Mouse (Mus musculus): Measurements from ENCODE around the gene Hoxd11.

The Hoxd11 gene

DNA sequence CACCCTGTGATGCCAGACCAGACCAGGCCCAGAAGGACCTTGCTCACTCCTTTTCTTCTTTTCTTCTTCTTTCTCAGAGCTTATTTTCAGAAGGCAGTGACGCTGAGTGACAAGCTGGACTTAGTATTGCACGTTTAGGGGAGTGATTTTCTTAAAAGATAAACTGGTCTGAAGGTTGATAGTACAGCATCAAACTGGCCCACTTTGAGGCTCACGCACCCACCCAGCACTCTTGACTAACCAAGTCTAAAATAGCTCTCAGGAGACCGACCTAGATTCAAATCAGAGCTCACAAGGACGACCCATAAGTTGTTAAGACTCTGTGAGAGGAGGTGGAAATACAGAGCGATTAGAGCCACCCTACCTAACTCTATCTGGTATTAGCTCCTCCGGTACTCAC is 12.9 kb upstream of the Hoxd11 start:
- no peak for ATAC-seq (ENCODE audit: low TSS enrichment)

- ATAC-seq (ENCODE audit: low TSS enrichment): no peak
Measured at GRCm38 (mm10) chr2:74667191-74667841, 12.0 kb upstream of the Hoxd11 start.

DNA sequence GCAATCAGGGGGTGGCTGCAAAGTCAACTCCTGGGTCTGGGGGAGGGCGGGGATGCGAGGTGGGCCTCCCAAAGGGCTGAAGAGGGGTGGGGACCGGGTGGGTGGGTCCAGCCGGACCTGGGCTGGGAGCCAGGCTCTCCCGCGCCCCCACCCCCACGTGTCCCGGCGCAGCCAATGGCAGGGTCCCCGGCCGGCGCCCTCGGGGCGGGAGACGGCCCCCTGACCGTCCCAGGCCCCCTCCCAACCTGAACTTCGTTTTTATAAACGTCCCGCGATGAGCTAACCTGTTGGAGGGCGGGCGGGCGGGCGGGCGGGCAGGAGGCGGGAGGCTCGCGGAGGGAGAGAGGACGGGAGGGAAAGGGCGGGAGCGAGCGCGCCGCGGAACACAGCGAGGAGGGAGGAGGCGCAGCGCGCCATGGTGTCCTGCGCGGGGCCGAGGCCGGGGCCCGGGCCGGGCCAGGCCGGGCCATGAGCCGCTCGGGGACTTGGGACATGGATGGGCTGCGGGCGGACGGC is 11.5 kb upstream of the Hoxd11 start, which contains the start of gene Hoxd13:
Hoxd13 (plus strand) TSS at position 469 of the 516 bp plus-strand sequence.
- no peak for ATAC-seq (ENCODE audit: low TSS enrichment)

GRCm38 (mm10) chr2:74668370-74669229 is 10.8 kb upstream of the Hoxd11 start:
- ATAC-seq (ENCODE audit: low TSS enrichment): no peak

GRCm38 (mm10) chr2:74669230-74669578 is 10.2 kb upstream of the Hoxd11 start:
- ATAC-seq (ENCODE audit: low TSS enrichment): no peak

- no peak for ATAC-seq (ENCODE audit: low TSS enrichment)
Measured at GRCm38 (mm10) chr2:74669650-74670235, 9.6 kb upstream of the Hoxd11 start.

DNA sequence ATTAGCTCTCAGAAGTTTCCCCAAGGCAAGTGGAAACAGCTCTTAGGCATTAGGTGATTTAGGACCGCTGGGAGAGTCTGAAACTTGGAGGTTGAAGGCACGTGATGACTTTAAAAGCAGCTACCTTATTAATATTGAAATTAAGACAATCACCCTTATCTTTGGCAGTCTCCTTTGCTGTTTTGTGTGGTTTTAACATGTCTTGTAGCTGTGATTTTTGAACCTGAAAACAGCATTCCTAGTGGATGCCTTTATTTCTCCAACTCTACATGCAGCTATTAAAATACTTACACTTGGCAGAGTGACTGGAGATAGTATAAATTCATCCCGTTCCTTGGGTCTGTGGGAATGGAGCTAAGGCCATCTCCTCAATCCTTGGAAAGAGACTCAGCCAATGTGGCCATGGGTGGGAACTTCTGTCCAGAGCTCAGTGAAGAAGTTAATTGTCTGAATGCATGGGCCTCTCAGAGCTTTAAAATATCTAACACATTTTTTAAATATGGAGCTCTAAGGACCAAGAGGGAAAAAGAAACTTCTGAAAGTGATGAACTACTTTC is 8.6 kb upstream of the Hoxd11 start:
- ATAC-seq (ENCODE audit: low TSS enrichment): no peak

DNA sequence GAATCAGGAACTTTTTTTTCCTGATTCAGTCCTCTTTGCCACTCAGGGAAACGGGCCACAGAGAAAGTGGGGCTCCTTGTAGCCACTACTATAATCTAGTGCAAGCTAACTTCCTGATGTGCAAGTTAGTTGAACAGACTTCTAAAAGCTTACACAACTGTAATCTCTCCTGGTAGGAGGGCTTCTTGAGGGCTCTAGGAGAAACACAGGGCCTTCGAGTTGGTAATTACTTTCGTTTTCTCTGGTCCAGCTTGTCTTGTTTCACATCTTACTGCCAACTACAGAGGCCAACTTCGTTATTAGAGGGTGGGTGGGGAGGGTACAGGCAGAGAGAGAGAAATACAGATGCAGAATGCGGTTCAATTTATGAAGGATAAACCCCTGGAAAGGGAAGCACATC is 7.5 kb upstream of the Hoxd11 start:
- no peak for ATAC-seq (ENCODE audit: low TSS enrichment)

- no peak for ATAC-seq (ENCODE audit: low TSS enrichment)
Measured at GRCm38 (mm10) chr2:74672481-74673362, 6.6 kb upstream of the Hoxd11 start.

DNA sequence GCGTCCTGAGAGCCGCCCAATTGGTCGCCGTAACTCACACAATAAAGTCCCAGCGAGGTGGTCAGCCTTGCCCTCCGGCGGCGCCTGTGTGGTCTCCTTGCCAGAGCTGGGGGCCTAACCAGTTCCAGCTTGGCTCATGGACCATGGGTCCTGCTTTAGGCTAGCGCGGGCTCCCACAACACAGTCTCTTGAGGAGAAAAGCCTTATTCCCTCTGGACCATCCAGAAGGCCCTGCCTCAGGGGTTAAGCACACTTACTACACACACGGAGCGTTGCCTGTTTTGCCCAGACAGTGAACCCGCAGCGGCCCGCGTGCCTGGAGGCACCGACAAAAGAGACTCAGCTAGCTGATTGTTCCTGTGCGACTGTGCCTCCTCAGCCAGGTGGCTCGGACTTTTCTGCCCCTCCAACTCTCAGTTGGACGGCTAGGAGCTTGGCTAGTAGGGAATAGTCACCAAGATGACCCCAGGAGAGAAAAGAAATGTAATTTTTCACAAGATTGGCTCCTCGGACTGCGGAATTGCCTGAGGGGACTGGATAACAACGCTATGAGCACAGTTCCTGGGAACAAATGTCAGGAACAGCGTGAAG is 5.4 kb upstream of the Hoxd11 start:
- ATAC-seq (ENCODE audit: low TSS enrichment): no peak

DNA sequence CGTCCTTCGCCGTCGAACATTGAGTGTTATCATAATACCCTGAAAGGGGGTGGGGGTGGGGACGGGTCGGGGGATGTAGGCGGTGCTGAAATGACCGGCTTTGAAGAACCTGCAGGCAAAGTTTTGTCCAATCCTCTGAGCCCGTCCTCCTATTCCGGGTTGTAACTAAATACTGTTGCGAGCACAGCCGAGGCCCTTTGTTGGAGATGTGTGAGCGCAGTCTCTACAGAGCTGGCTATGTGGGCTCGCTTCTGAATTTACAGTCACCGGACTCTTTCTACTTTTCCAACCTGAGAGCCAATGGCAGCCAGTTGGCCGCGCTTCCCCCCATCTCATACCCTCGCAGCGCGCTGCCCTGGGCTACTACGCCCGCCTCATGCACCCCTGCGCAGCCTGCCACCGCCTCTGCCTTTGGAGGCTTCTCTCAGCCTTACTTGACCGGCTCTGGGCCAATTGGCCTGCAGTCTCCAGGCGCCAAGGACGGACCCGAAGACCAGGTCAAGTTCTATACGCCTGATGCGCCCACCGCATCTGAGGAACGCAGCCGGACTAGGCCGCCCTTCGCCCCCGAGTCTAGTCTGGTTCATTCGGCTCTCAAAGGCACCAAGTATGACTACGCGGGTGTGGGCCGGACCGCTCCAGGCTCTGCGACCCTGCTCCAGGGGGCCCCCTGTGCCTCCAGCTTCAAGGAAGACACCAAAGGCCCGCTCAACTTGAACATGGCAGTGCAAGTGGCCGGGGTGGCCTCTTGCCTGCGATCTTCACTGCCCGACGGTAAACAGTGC is 4.3 kb upstream of the Hoxd11 start, which contains the start of gene Hoxd12:
Hoxd12 (plus strand) TSS at position 133 of the 785 bp plus-strand sequence.
- ATAC-seq (ENCODE audit: low TSS enrichment): no peak

DNA sequence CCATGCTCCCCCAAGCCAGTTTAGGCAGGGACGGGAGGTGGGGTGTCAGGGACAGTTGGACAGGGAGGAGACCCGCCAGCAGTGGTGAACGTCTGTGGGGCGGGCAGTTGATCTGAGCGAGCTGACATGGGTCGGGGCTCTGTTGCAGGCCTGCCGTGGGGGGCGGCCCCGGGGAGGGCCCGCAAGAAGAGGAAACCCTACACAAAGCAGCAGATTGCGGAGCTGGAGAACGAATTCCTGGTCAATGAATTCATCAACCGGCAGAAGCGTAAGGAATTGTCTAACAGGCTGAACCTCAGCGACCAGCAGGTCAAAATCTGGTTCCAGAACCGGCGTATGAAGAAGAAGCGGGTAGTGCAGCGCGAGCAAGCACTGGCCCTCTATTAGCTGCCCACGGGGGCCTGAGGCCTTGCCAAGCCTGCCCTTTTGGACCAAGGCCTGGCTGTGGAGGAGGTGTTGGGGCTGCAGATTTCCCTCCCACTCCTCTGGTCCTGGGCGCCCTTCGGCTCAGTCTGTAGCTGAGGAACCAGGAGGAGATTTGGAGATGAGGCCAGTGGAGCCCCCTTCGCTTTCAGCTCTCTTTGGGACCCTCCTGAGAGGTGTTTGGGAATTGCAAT is 3.6 kb upstream of the Hoxd11 start:
- no peak for ATAC-seq (ENCODE audit: low TSS enrichment)

GRCm38 (mm10) chr2:74676376-74677052 is 2.8 kb upstream of the Hoxd11 start:
- no peak for ATAC-seq (ENCODE audit: low TSS enrichment)

- ATAC-seq (ENCODE audit: low TSS enrichment): no peak
Measured at GRCm38 (mm10) chr2:74677106-74677505, 2.3 kb upstream of the Hoxd11 start.

DNA sequence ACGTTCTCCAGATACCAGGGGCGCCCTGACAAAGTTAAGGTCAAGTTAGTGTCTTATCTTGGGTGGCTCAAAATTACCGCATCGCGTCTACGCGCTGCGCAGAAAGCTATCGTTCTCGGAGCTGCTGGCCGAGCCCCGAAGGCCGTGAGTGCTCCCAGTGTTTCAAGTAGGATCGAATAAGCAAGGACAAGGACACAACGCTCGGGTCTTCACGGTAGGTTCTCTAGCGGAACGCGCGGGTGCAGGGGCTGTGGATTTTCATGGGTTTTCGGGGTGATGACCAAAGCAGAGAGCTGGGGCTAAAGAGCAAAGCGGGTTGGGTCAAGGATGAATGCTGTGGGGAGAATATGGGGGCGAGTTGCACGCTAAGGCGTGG is 227 bp downstream of the Hoxd11 start:
- no peak for ATAC-seq (ENCODE audit: low TSS enrichment)

DNA sequence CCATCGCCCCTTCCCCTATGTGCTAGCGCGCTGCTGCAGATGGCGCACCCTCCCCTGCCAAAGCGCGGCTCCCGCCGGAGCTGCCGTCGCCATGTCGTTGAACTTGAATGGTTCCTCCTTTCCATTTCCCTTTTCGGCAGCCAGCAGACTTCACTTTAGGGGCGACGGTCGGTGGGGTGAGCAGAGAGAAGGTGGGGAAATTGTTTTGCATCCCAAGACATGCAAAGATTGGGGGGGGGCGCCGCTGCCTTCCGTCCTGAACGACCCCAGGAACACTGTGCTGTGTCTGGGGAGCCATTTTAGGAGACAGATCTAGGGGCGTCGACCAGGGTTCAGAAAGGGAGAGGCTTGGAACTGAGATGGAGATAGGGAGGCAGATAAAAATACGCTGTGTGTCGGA is 623 bp downstream of the Hoxd11 start:
- no peak for ATAC-seq (ENCODE audit: low TSS enrichment)

DNA sequence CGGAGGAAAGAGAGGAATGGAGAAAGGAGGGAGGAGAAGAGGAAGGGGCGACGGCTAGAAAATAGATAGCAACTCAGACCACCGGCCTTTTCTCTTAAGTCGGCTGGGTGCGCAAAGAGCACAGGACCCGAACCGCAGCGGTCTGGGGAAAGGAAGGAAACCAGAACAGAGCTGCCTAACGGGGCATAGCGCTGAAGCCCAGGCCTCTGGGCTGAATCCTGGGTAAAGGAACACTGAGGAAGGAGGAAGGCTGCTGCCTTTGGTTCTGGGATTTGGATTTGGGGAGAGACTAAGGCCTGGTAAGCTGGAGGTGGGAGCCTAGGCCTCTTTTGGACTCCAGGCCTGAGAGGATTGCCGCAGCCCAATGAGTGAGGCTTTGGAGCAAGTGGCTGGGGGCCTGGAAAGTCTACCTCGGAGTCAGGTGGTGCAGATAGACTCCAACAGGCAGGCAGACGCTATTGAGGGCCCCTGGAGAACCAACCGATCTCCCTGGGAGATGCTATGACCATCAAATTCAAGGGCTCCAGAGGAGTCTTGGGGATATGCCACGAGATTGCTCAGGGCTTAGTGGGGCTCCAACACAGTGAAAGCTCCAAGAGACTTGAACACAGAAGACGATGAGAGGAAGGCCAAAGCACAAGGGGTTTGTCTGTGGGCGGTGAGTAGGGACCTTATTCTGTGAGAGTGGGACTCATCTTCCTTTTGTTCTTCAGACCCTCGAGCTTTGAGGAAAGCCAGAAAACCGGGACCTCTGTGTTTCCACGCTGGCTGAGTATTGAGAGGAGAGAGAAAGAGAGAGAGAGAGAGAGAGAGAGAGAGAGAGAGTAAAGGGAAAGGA is 1.4 kb downstream of the Hoxd11 start:
- no peak for ATAC-seq (ENCODE audit: low TSS enrichment)

Measured in frontal cortex, adult (tissue).